Comparison of ENCODE assay signal across 8 mouse cellular contexts in genomic region chrX:42151903-42152369, GRCm38 (mm10). TPM values are rescaled to one million over a fixed set of nuclear protein-coding genes. Genes with fewer than 3 reads are reported as not detected.
DNase-seq lines count a peak whose midpoint lies in the region; ATAC-seq and TF ChIP-seq lines count a peak whose summit lies in the region.

No protein-coding gene starts in this region.

- TF ChIP-seq CTCF in CH12.LX (conservative IDR thresholded peaks at IDR 0.05 in 1 of 2, IDR thresholded peaks at IDR 0.05 in 1 of 2; ENCODE audit: low read depth in 2 of 2, low read length in 2 of 2) = no peak
- no peak for TF ChIP-seq CTCF in liver, postnatal 0 days (IDR thresholded peaks at IDR 0.05; ENCODE audit: low read depth)

- whole genome bisulfite sequencing in forebrain, embryonic 12.5 days = 12% methylated on average over 17 of the region's 17 CpGs
- WGBS in heart, embryonic 16.5 days = 9% methylated on average over 17 of the region's 17 CpGs
- WGBS in liver, postnatal 0 days (ENCODE audit: insufficient replicate concordance) = 15% methylated on average over 17 of the region's 17 CpGs
- WGBS in neural tube, embryonic 14.5 days = 15% methylated on average over 17 of the region's 17 CpGs

- H3K4me2 ChIP-seq in CH12.LX (ENCODE audit: insufficient read depth, low read depth, poor library complexity, severe bottlenecking) = peak overlapping the region; percentile 10; the same call in 1 of the 2 replicates
- H3K4me2 ChIP-seq in forebrain, embryonic 12.5 days = peak overlapping the region; percentile 50
- peak overlapping the region; percentile 67 for H3K4me2 ChIP-seq in heart, embryonic 16.5 days (ENCODE audit: low read depth, low read length)
- peak overlapping the region; percentile 72 for H3K4me2 ChIP-seq in liver, postnatal 0 days (ENCODE audit: low read depth, low read length)
- H3K4me2 ChIP-seq in neural tube, embryonic 14.5 days (ENCODE audit: low read depth, low read length) = peak overlapping the region; percentile 56

- in situ Hi-C loops in CH12.LX (cut with MboI; ENCODE audit: low pct_ligation_motif_present, low pct_unique_long_range_greater_than_20kb, low sequenced_read_pairs) = no loop called here

- dilution Hi-C loops in CH12.LX (cut with MboI; ENCODE audit: extremely low pct_ligation_motif_present, extremely low pct_unique_long_range_greater_than_20kb, low sequenced_read_pairs) = no loop called here

- no peaks in the 10 kb centered on the region for H3K27me3 ChIP-seq in CH12.LX (replicated peaks)
- H3K27me3 ChIP-seq in forebrain, embryonic 12.5 days = no peaks in the 10 kb centered on the region
- H3K27me3 ChIP-seq in heart, embryonic 16.5 days (ENCODE audit: control insufficient read depth, insufficient read depth, low read length) = no peaks in the 10 kb centered on the region
- H3K27me3 ChIP-seq in liver, postnatal 0 days (ENCODE audit: insufficient read depth, low read length) = no peaks in the 10 kb centered on the region
- H3K27me3 ChIP-seq in neural tube, embryonic 14.5 days (ENCODE audit: control insufficient read depth, insufficient read depth, low read length) = no peaks in the 10 kb centered on the region

- TF ChIP-seq POLR2A in CH12.LX (IDR thresholded peaks at IDR 0.05; ENCODE audit: low read depth, low read length) = 0 out of 2 replicates have a peak, but pooled peaks have one; percentile 18

- H3K9me3 ChIP-seq in CH12.LX (replicated peaks; ENCODE audit: low read length) = no peaks in the 10 kb centered on the region
- H3K9me3 ChIP-seq in forebrain, embryonic 12.5 days = no peaks in the 10 kb centered on the region
- no peaks in the 10 kb centered on the region for H3K9me3 ChIP-seq in heart, embryonic 16.5 days (replicated peaks; ENCODE audit: control insufficient read depth, low read length)
- no peaks in the 10 kb centered on the region for H3K9me3 ChIP-seq in liver, postnatal 0 days (ENCODE audit: low read length)
- H3K9me3 ChIP-seq in neural tube, embryonic 14.5 days (ENCODE audit: control insufficient read depth, low read length) = no peaks in the 10 kb centered on the region

- no peaks in the 10 kb centered on the region for H3K36me3 ChIP-seq in CH12.LX (replicated peaks in 1 of 2; ENCODE audit: control insufficient read depth in 1 of 2, insufficient read depth in 1 of 2, low read length in 1 of 2)
- no peaks in the 10 kb centered on the region for H3K36me3 ChIP-seq in forebrain, embryonic 12.5 days (replicated peaks)
- no peaks in the 10 kb centered on the region for H3K36me3 ChIP-seq in heart, embryonic 16.5 days (ENCODE audit: control insufficient read depth, insufficient read depth)
- no peaks in the 10 kb centered on the region for H3K36me3 ChIP-seq in liver, postnatal 0 days (replicated peaks; ENCODE audit: insufficient read depth, low read length)
- no peaks in the 10 kb centered on the region for H3K36me3 ChIP-seq in neural tube, embryonic 14.5 days (ENCODE audit: control insufficient read depth, insufficient read depth, low read length)

- peaks cover 38% of the 10 kb centered on the region for H3K79me2 ChIP-seq in CH12.LX (replicated peaks; ENCODE audit: control insufficient read depth, extremely low read depth, insufficient read depth, poor library complexity, severe bottlenecking)

- H3K9ac ChIP-seq in CH12.LX (ENCODE audit: insufficient read depth, low read depth) = peak overlapping the region; percentile 97
- H3K9ac ChIP-seq in forebrain, embryonic 12.5 days = peak overlapping the region; percentile 87
- peak overlapping the region; percentile 83 for H3K9ac ChIP-seq in heart, embryonic 16.5 days (ENCODE audit: low read length)
- peak overlapping the region; percentile 75 for H3K9ac ChIP-seq in liver, postnatal 0 days (replicated peaks)
- H3K9ac ChIP-seq in neural tube, embryonic 14.5 days (replicated peaks; ENCODE audit: low read depth, low read length) = no peak overlapping the region; the same call in 1 of the 2 replicates

- H3K27ac ChIP-seq in CH12.LX (ENCODE audit: insufficient read depth, low read depth) = peak overlapping the region; percentile 89
- peak overlapping the region; percentile 98 for H3K27ac ChIP-seq in forebrain, embryonic 12.5 days
- H3K27ac ChIP-seq in heart, embryonic 16.5 days (ENCODE audit: low read length) = peak overlapping the region; percentile 95
- H3K27ac ChIP-seq in liver, postnatal 0 days (ENCODE audit: low read depth) = peak overlapping the region; percentile 100
- H3K27ac ChIP-seq in neural tube, embryonic 14.5 days (ENCODE audit: low read depth, low read length) = peak overlapping the region; percentile 78

- ATAC-seq in forebrain, embryonic 12.5 days (ENCODE audit: low FRiP score) = peak; percentile 48
- peak; percentile 71 for ATAC-seq in heart, embryonic 16.5 days (replicated peaks; ENCODE audit: extremely low read depth, insufficient read depth, low FRiP score)
- peak; percentile 59 for ATAC-seq in liver, postnatal 0 days
- peak; percentile 35; the same call in 1 of the 2 replicates for ATAC-seq in neural tube, embryonic 14.5 days (ENCODE audit: low read depth)

- no peak for TF ChIP-seq EP300 in CH12.LX (IDR thresholded peaks at IDR 0.05; ENCODE audit: low read length)
- no peak for TF ChIP-seq EP300 in liver, postnatal 0 days (IDR thresholded peaks at IDR 0.05; ENCODE audit: low read depth)

- peaks cover 0 to 5% of the 10 kb centered on the region in 2 experiments; a peak in 1 of 4 replicates for H3K4me1 ChIP-seq in CH12.LX (ENCODE audit: control insufficient read depth in 1 of 2, insufficient read depth in 2 of 2)
- 0 out of 2 replicates have a peak, but pooled peaks cover 2% of the 10 kb centered on the region for H3K4me1 ChIP-seq in forebrain, embryonic 12.5 days
- no peaks in the 10 kb centered on the region; the same call in none of the 2 replicates for H3K4me1 ChIP-seq in heart, embryonic 16.5 days (ENCODE audit: control insufficient read depth, insufficient read depth, low read length)
- H3K4me1 ChIP-seq in liver, postnatal 0 days (ENCODE audit: insufficient read depth) = peaks cover 7% of the 10 kb centered on the region; the same call in 1 of the 2 replicates
- no peaks in the 10 kb centered on the region for H3K4me1 ChIP-seq in neural tube, embryonic 14.5 days (ENCODE audit: control insufficient read depth, insufficient read depth, low read length)

- peak overlapping the region; percentile 56 to 82 (median 70) for H3K4me3 ChIP-seq in CH12.LX (replicated peaks in 1 of 3; ENCODE audit: low read depth in 2 of 3, low read length in 2 of 3, poor library complexity in 1 of 3)
- H3K4me3 ChIP-seq in forebrain, embryonic 12.5 days (replicated peaks) = peak overlapping the region; percentile 61
- H3K4me3 ChIP-seq in heart, embryonic 16.5 days (ENCODE audit: low read length) = peak overlapping the region; percentile 72
- peak overlapping the region; percentile 77 for H3K4me3 ChIP-seq in liver, postnatal 0 days (ENCODE audit: low read depth, low read length)
- peak overlapping the region; percentile 43 for H3K4me3 ChIP-seq in neural tube, embryonic 14.5 days (ENCODE audit: low read depth, low read length)

- no peak for TF ChIP-seq RAD21 in CH12.LX (IDR thresholded peaks at IDR 0.05; ENCODE audit: low read depth, low read length)

- peak; percentile 77 for DNase-seq in CH12.LX (ENCODE audit: extremely low read depth)
- peak; percentile 55 for DNase-seq in c-Kit-positive CD71-positive TER-119-negative erythroid progenitor cells, embryonic 14.5 days (ENCODE audit: low read depth)
- peak; percentile 89 to 91 for DNase-seq in kidney, postnatal 36 days
- peak; percentile 82 for DNase-seq in liver, postnatal 0 days
- peak; percentile 77 for DNase-seq in testis, postnatal 10 days (ENCODE audit: low spot score)

TF ChIP-seq in CH12.LX, 34 proteins besides CTCF, POLR2A, EP300 and RAD21:
- TF ChIP-seq E2F4 (IDR thresholded peaks at IDR 0.05; ENCODE audit: insufficient replicate concordance, low read depth, low read length) = no peak
- TF ChIP-seq TCF12 (IDR thresholded peaks at IDR 0.05; ENCODE audit: low read depth, low read length) = no peak
- 0 out of 2 replicates have a peak, but pooled peaks have one; percentile 43 for TF ChIP-seq MAZ (IDR thresholded peaks at IDR 0.05; ENCODE audit: low read depth, low read length)
- TF ChIP-seq IRF4 (IDR thresholded peaks at IDR 0.05; ENCODE audit: low read depth, low read length) = no peak; the same call in 1 of the 2 replicates
- no peak for TF ChIP-seq KAT2A (IDR thresholded peaks at IDR 0.05; ENCODE audit: insufficient replicate concordance, low read length)
- no peak for TF ChIP-seq POLR2AphosphoS2 (IDR thresholded peaks at IDR 0.05; ENCODE audit: low read depth, low read length)
- no peak for TF ChIP-seq MXI1 (IDR thresholded peaks at IDR 0.05; ENCODE audit: low read depth, low read length)
- TF ChIP-seq PAX5 (IDR thresholded peaks at IDR 0.05; ENCODE audit: low read length) = no peak
- TF ChIP-seq GABPA (IDR thresholded peaks at IDR 0.05; ENCODE audit: insufficient replicate concordance, low read depth, low read length) = no peak
- TF ChIP-seq RCOR1 (conservative IDR thresholded peaks at IDR 0.05; ENCODE audit: low read depth, low read length) = no peak
- TF ChIP-seq CHD1 (IDR thresholded peaks at IDR 0.05; ENCODE audit: low read depth, low read length) = no peak
- no peak for TF ChIP-seq JUN (IDR thresholded peaks at IDR 0.05; ENCODE audit: insufficient read depth, low read depth, low read length)
- TF ChIP-seq SIN3A (IDR thresholded peaks at IDR 0.05; ENCODE audit: low read length) = 0 out of 2 replicates have a peak, but pooled peaks have one; percentile 33
- TF ChIP-seq JUND (conservative IDR thresholded peaks at IDR 0.05; ENCODE audit: low read depth, low read length) = no peak
- TF ChIP-seq USF2 (conservative IDR thresholded peaks at IDR 0.05; ENCODE audit: low read depth, low read length) = no peak
- TF ChIP-seq ETS1 (conservative IDR thresholded peaks at IDR 0.05; ENCODE audit: low read depth, low read length) = 0 out of 2 replicates have a peak, but pooled peaks have one; percentile 9
- TF ChIP-seq ZNF384 (IDR thresholded peaks at IDR 0.05; ENCODE audit: low read depth, low read length) = peak; percentile 27
- TF ChIP-seq UBTF (IDR thresholded peaks at IDR 0.05; ENCODE audit: low read depth, low read length) = no peak
- TF ChIP-seq BHLHE40 (IDR thresholded peaks at IDR 0.05; ENCODE audit: low read depth, low read length) = no peak
- TF ChIP-seq MYC (IDR thresholded peaks at IDR 0.05; ENCODE audit: low read depth, low read length) = no peak

RNA-seq across cellular contexts. Expression of gene Stag2, which starts 2.8 kb away (rescaled TPM):
- total RNA-seq in CH12.LX (2012; rRNA removed) (43.5 and 54.0 TPM in 2 replicates), CH12.LX (2014; rRNA removed) (138 and 157 TPM in 2 replicates)
- polyA plus RNA-seq in CH12.LX (2012; ENCODE audit: insufficient read length, low read depth) = 48.9 and 52.5 TPM in 2 replicates
- polyA plus RNA-seq in forebrain, embryonic 12.5 days (2016; fragmentation: Nextera tagmentation; extraction: Ambion mirVana) = 67.2 and 72.2 TPM in 2 replicates
- polyA plus RNA-seq in heart, embryonic 16.5 days (2015; fragmentation: Nextera tagmentation; extraction: Ambion mirVana) = 31.3 and 32.3 TPM in 2 replicates
- polyA plus RNA-seq in liver, postnatal 0 days (2015; fragmentation: Nextera tagmentation; extraction: Ambion mirVana) = 14.2 and 16.9 TPM in 2 replicates
- 30.8 and 31.5 TPM in 2 replicates for polyA plus RNA-seq in neural tube, embryonic 14.5 days (2014; fragmentation: Nextera tagmentation; extraction: Ambion mirVana)

Comparison
In these comparisons a context has a peak if more than half of its experiments do, and no peak if none do; other contexts are left out.
1. Peak in every context shown above with its lines: DNase-seq, ATAC-seq, H3K4me3 ChIP-seq and H3K27ac ChIP-seq.
2. H3K4me2 ChIP-seq: peak in every context shown above with its lines; median percentile 72 in liver, postnatal 0 days; 67 in heart, embryonic 16.5 days; 56 in neural tube, embryonic 14.5 days; 50 in forebrain, embryonic 12.5 days; 10 in CH12.LX.